Mouse (Mus musculus): ENCODE results near the gene Sept1. TPM values are rescaled to one million over a fixed set of nuclear protein-coding genes. Genes with fewer than 3 reads are reported as not detected.

Sept1 gene
- polyA plus RNA-seq, 1 experiment from 2014 or later = 22.8 TPM

GRCm38 (mm10) chr7:127231376-127231775 lies 1.6 kb downstream of the Sept1 start:
- Histone ChIP-seq H3K27me3 (no peaks in the 10 kb centered on the region), H3K27ac (peak overlapping the region; percentile 98; the same call in 1 of the 2 replicates), H3K9me3 (replicated peaks) (no peaks in the 10 kb centered on the region), H3K4me1 (replicated peaks) (peaks cover 38% of the 10 kb centered on the region), H3K36me3 (peaks cover 19% of the 10 kb centered on the region), H3K4me2 (peak overlapping the region; percentile 71), H3K4me3 (peak overlapping the region; percentile 83), H3K9ac (peak overlapping the region; percentile 89)
- 54% methylated on average over 3 of the region's 3 CpGs for WGBS
- ATAC-seq (replicated peaks; ENCODE audit: insufficient number of reproducible peaks, insufficient read depth, low FRiP score, low read depth) = no peak

- Histone ChIP-seq H3K4me3 (no peak overlapping the region), H3K27me3 (no peaks in the 10 kb centered on the region), H3K9me3 (replicated peaks) (no peaks in the 10 kb centered on the region), H3K4me2 (no peak overlapping the region), H3K27ac (no peak overlapping the region), H3K36me3 (no peaks in the 10 kb centered on the region; the same call in 1 of the 2 replicates), H3K9ac (no peak overlapping the region), H3K4me1 (replicated peaks) (peaks cover 28% of the 10 kb centered on the region)
- no peak for ATAC-seq (replicated peaks; ENCODE audit: insufficient number of reproducible peaks, insufficient read depth, low FRiP score, low read depth)
- WGBS = 62% methylated on average over 4 of the region's 4 CpGs
These were observed 4.2 kb downstream of the Sept1 start for GRCm38 (mm10) chr7:127228615-127229303.

GRCm38 (mm10) chr7:127225147-127225995 lies 7.6 kb downstream of the Sept1 start:
- no peak overlapping the region for H3K4me3 ChIP-seq
- H3K36me3 ChIP-seq = no peaks in the 10 kb centered on the region; the same call in 1 of the 2 replicates
- no peaks in the 10 kb centered on the region for H3K27me3 ChIP-seq
- 72% methylated on average over 11 of the region's 11 CpGs for WGBS
- no peak overlapping the region for H3K27ac ChIP-seq
- H3K9me3 ChIP-seq (replicated peaks) = no peaks in the 10 kb centered on the region
- no peak for ATAC-seq (replicated peaks; ENCODE audit: insufficient number of reproducible peaks, insufficient read depth, low FRiP score, low read depth)
- no peak overlapping the region for H3K4me2 ChIP-seq
- peaks cover 11% of the 10 kb centered on the region for H3K4me1 ChIP-seq (replicated peaks)
- no peak overlapping the region for H3K9ac ChIP-seq

GRCm38 (mm10) chr7:127224616-127225015 lies 8.3 kb downstream of the Sept1 start:
- ATAC-seq (replicated peaks; ENCODE audit: insufficient number of reproducible peaks, insufficient read depth, low FRiP score, low read depth) = no peak
- Histone ChIP-seq H3K27ac (no peak overlapping the region), H3K9me3 (replicated peaks) (no peaks in the 10 kb centered on the region), H3K4me1 (replicated peaks) (0 out of 2 replicates have a peak, but pooled peaks cover 4% of the 10 kb centered on the region), H3K36me3 (no peaks in the 10 kb centered on the region; the same call in 1 of the 2 replicates), H3K27me3 (no peaks in the 10 kb centered on the region), H3K4me3 (no peak overlapping the region), H3K9ac (no peak overlapping the region), H3K4me2 (no peak overlapping the region)
- 88% methylated on average over 6 of the region's 6 CpGs for WGBS

- H3K9ac ChIP-seq = no peak overlapping the region
- H3K9me3 ChIP-seq (replicated peaks) = no peaks in the 10 kb centered on the region
- no peak overlapping the region for H3K27ac ChIP-seq
- ATAC-seq (replicated peaks; ENCODE audit: insufficient number of reproducible peaks, insufficient read depth, low FRiP score, low read depth) = no peak
- H3K4me2 ChIP-seq = no peak overlapping the region
- H3K36me3 ChIP-seq = no peaks in the 10 kb centered on the region
- H3K4me3 ChIP-seq = no peak overlapping the region
- H3K27me3 ChIP-seq = no peaks in the 10 kb centered on the region
- 82% methylated on average over 6 of the region's 6 CpGs for WGBS
- 0 out of 2 replicates have a peak, but pooled peaks cover 2% of the 10 kb centered on the region for H3K4me1 ChIP-seq (replicated peaks)
These were observed 9.1 kb downstream of the Sept1 start for GRCm38 (mm10) chr7:127223515-127224478.

- WGBS = 94% methylated on average over 3 of the region's 3 CpGs
- H3K27me3 ChIP-seq = no peaks in the 10 kb centered on the region
These were observed 9.8 kb downstream of the Sept1 start for GRCm38 (mm10) chr7:127223106-127223505.

GRCm38 (mm10) chr7:127220440-127220839 lies 12.5 kb downstream of the Sept1 start:
- 72% methylated on average over 6 of the region's 6 CpGs for WGBS

More at GRCm38 (mm10) chr7:127223106-127223505, 9.8 kb downstream of the Sept1 start:
- Histone ChIP-seq H3K4me1 (replicated peaks) (peaks cover 5% of the 10 kb centered on the region), H3K4me2 (no peak overlapping the region), H3K27ac (no peak overlapping the region), H3K36me3 (no peaks in the 10 kb centered on the region), H3K9me3 (replicated peaks) (no peaks in the 10 kb centered on the region), H3K9ac (no peak overlapping the region), H3K4me3 (no peak overlapping the region)
- no peak for ATAC-seq (replicated peaks; ENCODE audit: insufficient number of reproducible peaks, insufficient read depth, low FRiP score, low read depth)

GRCm38 (mm10) chr7:127218670-127219069 lies 14.3 kb downstream of the Sept1 start:
- no peak overlapping the region for H3K4me2 ChIP-seq
- no peaks in the 10 kb centered on the region for H3K36me3 ChIP-seq
- H3K4me1 ChIP-seq (replicated peaks) = peaks cover 37% of the 10 kb centered on the region
- no peak overlapping the region for H3K9ac ChIP-seq
- no peaks in the 10 kb centered on the region for H3K27me3 ChIP-seq
- WGBS = 85% methylated on average over 4 of the region's 4 CpGs
- peak overlapping the region; percentile 27 for H3K27ac ChIP-seq
- H3K9me3 ChIP-seq (replicated peaks) = no peaks in the 10 kb centered on the region
- ATAC-seq (replicated peaks; ENCODE audit: insufficient number of reproducible peaks, insufficient read depth, low FRiP score, low read depth) = no peak
- H3K4me3 ChIP-seq = no peak overlapping the region

More at GRCm38 (mm10) chr7:127220440-127220839, 12.5 kb downstream of the Sept1 start:
- Histone ChIP-seq H3K4me1 (replicated peaks) (peaks cover 23% of the 10 kb centered on the region), H3K9me3 (replicated peaks) (no peaks in the 10 kb centered on the region), H3K4me3 (no peak overlapping the region), H3K36me3 (no peaks in the 10 kb centered on the region), H3K27ac (no peak overlapping the region), H3K27me3 (no peaks in the 10 kb centered on the region), H3K9ac (no peak overlapping the region), H3K4me2 (no peak overlapping the region)
- ATAC-seq (replicated peaks; ENCODE audit: insufficient number of reproducible peaks, insufficient read depth, low FRiP score, low read depth) = no peak

GRCm38 (mm10) chr7:127217901-127218642 lies 14.9 kb downstream of the Sept1 start:
- Histone ChIP-seq H3K4me2 (peak overlapping the region; percentile 41), H3K9ac (no peak overlapping the region), H3K9me3 (replicated peaks) (no peaks in the 10 kb centered on the region), H3K36me3 (no peaks in the 10 kb centered on the region), H3K4me3 (peak overlapping the region; percentile 13; the same call in 1 of the 2 replicates), H3K27me3 (no peaks in the 10 kb centered on the region), H3K27ac (peak overlapping the region; percentile 78), H3K4me1 (replicated peaks) (peaks cover 41% of the 10 kb centered on the region)
- no peak for ATAC-seq (replicated peaks; ENCODE audit: insufficient number of reproducible peaks, insufficient read depth, low FRiP score, low read depth)
- WGBS = 53% methylated on average over 10 of the region's 10 CpGs

- 0 out of 2 replicates have a peak overlapping the region, but pooled peaks have one; percentile 1 for H3K9ac ChIP-seq
- 52% methylated on average over 6 of the region's 6 CpGs for WGBS
- H3K4me3 ChIP-seq = peak overlapping the region; percentile 13; the same call in 1 of the 2 replicates
- H3K27ac ChIP-seq = peak overlapping the region; percentile 78
- no peaks in the 10 kb centered on the region for H3K27me3 ChIP-seq
- H3K4me2 ChIP-seq = peak overlapping the region; percentile 41
- H3K9me3 ChIP-seq (replicated peaks) = no peaks in the 10 kb centered on the region
- H3K36me3 ChIP-seq = no peaks in the 10 kb centered on the region
- no peak for ATAC-seq (replicated peaks; ENCODE audit: insufficient number of reproducible peaks, insufficient read depth, low FRiP score, low read depth)
- H3K4me1 ChIP-seq (replicated peaks) = peaks cover 41% of the 10 kb centered on the region
These were observed 15.5 kb downstream of the Sept1 start for GRCm38 (mm10) chr7:127217475-127217874.

Measured in heart, embryonic 15.5 days (tissue).